Mouse (Mus musculus): ENCODE measurements at regions not wholly inside any gene's neighbourhood (a gene's known extent, or its start where the extent isn't known, plus 50 kb on each side); places are given as distances from the start of the nearest gene placed in this dataset.
A peak's percentile ranks its signal among the peaks of the same experiment; 100 is the strongest.

DNA sequence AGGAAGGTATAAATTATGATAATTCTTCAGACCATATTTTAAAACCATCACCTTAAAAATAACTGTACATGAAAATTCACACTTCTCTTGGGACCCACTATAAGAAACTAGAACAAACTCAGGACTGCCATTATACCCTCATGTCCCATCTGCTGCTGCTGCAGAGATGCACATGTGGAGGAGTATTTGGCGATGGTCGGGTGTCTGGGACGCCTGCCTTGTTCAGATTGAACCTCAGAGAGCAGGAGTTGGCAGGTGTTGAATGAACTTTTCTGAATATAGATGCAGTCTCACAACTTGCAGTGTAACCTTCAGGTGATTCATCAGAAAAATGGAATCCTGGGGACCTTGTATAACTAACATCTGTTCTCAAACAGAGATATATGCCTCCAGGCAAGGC is 1338.0 kb downstream of the Slc22a22 start:
- no peak for DNase-seq

DNA sequence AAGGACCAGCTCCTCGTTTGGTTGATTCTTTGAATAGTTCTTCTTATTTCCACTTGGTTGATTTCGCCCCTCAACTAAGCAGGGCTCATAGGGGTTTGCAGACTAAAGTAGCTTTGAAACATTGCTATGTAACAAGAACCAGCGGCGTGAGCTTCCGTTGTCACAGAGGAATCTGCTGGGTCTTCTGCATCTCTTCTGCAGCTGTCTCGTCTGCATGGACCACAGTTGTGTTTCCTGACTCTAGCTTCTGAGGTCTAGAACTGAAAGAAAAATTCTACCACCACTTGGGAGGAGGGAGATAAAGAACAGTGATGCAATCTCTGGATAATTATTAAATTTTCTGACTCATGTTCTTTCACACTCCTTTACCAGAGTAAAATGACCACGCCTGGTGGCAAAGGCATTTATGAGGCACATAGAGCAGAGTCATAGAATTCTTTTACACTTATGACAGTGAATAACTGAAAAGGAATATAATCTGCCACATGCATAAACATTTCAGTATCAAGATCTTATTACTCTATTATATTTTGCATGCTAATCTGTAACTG is 1340.9 kb downstream of the Slc22a22 start:
- no peak for DNase-seq

DNA sequence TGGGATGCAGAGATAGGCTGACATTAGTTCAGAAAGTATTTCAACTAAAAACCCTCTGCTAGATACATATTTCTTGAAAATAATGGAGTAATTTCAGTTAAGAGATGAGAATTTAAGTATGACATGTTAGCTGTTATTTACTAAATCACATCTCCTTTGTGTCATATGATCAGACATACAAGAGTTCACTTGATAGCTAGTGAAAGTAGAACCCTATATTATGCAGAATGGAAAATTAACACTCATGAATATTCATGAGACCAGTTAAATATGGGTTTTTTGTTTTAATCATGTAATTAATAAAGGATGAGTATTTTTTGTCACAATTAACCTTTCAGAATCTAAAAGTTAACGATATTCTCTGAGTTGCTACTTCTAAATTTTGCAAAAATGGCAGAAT is 1349.4 kb downstream of the Slc22a22 start:
- DNase-seq = no peak

DNA sequence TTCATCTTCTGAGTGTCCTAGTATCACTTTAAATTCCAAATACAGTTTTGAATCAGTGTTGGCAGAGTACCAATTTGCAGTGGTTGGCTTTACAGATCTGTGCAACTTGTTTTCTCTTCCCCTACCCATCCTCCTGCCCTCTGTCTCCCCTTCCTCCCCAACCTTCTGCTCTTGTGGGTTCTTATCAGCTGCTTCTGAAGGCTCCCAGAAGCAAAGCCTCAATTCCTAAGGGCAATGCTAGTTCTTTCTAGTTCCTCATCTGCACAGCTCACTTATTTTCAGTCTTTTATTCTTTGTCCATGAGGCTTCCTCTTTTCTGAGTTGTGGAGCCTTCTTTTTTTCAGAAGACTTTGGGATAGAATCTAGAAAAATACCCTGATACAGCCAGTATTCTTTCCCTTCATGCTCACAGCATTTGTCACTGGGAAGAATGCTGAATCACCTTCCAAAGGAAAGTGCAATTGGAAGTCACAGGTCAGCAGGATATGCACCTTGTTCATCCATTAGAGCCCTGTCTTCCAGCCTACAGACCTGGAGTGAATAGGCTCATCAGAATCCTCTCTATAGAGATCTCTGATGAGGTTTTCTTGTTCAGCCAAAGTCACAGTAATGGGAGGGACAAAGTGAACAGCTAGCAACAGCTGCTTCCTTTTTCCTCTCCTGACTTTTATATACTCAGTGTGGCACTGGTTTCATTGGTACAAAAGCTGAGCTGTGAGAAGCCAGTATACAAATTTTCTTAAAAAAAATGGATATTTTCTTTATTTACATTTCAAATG is 1357.9 kb downstream of the Slc22a22 start:
- no peak for DNase-seq

DNA sequence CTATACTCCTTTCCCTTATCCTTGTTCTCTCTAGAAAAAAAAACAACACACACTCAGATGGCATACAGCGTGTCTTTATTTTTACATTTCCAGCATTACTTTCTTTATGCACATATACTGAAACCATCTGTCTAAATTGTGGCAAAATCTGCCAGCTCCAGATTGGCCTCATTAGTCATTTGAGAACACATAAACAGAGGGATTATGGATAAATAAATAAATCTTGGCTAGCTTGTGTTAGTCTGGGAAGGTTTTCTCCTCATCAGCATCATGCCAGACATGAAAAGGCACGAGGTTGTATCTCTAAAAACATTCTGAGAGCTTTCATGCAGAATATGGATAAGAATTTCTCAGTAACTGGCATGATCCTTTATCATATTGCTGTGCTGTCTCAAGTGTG is 1369.1 kb downstream of the Slc22a22 start:
- no peak for DNase-seq

DNA sequence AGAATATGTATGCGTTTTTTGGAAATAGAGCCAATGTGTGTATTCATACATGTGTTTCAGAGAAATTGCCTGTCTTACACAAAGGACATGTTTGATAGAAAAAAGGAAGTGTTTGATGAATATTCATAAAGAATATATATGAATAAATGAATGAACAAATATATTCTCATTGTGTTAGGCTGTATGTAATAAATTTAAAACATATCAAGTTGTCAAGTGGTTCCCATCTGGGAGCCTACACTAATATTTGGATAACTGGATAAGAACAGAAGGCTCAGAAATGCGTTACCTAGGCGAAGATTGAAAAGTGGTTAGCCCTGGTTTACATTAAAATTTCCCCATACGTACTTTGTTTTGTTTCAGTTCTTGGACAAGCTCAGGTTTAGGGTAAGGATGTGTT is 1369.7 kb downstream of the Slc22a22 start:
- no peak for DNase-seq

DNA sequence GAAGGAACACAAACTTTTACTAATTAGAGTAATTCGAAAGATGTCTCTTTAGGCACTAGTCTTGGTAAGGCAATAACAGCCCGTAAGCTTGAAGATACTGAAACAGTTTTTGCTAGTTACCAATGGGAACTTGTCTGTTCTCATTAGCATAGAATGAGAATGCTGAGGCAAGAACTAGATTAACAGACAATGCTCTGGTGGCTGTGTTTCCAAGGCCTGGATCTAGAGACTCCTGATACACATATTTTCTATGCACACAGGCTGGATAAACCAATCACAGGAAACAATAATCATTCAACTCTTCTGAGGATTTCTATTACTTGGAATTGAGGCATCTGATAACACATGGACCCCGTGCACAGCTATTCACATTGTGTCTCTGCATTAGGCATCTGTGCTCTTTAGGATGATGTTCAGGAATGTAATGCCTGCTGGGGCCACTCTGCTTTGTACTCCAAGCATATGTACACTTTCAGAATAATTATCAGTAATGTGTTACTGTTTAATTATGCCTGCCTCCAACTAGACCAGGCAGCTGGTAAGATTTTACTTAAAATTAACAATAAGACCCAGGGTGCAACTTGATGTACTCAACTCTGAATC is 1377.2 kb downstream of the Slc22a22 start:
- no peak for DNase-seq

DNA sequence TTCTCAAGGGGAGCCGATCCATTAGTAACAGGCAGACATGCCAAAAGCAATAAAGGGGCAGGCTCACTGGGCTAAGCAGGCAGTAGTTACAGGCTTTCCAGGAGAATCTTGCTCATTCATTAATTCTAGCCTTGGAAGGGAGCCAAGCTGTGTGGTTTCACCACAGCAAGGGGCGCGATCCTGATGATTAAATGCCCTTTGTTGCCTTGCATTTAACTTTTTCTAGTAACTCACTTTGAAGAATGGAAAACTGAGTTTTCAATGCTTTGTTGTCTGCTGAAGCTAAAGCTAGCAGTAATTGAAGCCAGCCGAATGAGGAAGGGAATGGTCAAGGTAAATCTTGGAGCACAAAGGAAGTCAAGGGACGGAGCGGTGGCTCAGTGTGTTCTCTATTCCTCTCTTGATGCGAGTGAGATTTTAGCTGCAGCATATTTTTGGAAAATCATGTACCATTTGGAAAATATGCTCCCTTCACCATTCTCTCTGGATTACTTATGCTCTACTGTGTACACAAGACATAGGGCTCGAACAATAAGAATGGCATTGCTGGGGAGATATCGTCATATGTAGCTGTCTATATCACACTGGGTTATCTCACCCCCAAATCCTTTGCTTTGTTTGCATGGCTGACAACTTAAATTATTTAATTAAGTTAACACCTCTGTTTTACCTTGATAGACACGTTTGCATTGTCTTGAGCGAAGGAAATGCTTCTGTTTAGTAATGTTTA is 1399.4 kb downstream of the Slc22a22 start:
- DNase-seq = peak; percentile 6

DNA sequence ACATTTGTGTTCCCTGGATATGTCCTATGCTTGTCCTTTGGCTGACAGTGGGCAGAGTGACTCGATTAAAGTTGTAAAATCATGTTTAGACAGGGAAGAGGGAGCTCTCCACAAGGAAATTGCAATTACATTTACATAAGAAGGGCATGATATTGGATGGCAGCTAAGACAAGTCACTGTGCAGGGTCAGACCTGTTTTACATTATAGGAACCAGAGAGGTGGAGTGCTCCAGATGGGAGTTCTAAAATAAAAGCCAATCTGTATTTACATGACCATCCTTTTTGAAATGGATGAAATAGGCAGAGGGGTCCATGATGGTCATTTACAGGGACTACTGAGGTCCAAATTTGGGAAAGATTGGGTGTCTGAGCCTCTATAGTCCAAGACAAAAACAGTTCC is 1400.3 kb downstream of the Slc22a22 start:
- DNase-seq = no peak

DNA sequence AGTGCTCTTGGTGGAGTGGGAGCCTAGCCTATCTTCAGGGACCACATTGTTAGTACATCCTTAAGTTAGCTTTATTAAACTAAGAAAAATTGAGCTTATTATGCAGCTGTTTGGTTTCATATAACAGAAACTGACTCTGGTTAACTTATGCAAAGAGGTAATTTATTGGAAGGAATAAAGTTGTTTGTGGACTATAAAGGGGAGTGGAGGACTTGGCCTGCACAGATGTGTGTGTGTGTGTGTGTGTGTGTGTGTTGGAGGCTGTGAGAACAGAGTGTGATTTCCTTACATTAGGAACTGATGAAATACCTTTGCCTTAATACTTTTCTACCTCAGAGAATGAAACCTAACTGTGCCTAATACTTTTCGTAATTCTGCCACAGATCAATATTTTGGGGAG is 1400.7 kb downstream of the Slc22a22 start:
- DNase-seq = no peak

DNA sequence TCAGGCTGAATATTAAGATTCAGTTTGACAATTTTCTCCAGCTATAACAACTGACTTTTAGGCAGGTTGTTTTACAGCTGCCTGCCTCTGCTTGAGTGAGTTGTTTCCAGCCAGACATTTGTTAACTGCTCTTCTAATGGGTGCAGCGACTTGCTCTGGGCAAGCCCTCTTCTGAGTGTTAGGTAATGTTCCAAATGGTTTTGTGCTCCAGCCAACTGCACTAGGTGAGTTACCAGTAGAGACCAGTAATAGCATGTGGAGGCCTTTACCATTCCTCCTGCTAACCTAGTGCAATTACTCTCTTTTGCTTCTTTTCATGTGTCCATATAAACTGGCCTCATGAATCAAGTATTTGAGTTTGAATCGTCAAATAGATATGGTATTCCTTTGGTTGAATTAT is 1407.9 kb downstream of the Slc22a22 start:
- no peak for DNase-seq

DNA sequence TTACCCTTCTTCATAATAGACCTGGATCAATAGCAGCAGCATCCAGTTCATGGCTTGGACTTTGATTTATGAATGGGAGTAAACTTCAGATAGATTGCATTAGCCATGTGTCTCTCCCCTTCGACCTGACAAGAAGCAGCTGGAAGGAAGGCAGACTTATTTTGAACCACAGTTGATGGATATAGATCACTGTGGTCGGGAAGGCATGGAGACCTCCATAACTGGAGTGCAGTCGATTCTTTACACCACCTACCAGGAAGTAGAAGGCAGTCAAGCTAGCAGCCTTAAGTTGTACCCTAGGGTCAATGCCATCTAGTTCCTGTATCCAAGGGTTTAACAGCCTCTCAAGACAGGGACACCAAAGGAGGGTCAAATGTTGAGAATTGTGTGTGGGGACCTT is 1410.2 kb downstream of the Slc22a22 start:
- no peak for DNase-seq

DNA sequence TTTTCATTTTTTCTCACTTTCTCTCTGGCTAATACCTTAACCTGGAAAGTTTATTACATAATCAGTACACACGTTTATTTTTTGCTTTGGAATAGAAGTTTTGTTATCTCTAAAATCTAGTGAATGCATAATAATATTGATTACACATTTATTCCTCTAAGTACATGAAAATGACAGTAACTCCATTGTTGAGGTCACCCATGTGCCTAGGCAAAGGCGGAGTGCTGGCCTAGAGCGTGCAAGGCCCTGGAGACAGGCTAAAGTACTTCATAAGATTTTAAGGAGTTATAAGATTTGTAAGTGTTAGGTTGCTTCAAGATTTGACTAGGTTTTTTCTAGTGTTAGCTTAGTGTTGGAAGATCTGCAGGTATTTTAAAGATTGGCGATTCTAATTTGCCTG is 1410.9 kb downstream of the Slc22a22 start:
- DNase-seq = no peak

DNA sequence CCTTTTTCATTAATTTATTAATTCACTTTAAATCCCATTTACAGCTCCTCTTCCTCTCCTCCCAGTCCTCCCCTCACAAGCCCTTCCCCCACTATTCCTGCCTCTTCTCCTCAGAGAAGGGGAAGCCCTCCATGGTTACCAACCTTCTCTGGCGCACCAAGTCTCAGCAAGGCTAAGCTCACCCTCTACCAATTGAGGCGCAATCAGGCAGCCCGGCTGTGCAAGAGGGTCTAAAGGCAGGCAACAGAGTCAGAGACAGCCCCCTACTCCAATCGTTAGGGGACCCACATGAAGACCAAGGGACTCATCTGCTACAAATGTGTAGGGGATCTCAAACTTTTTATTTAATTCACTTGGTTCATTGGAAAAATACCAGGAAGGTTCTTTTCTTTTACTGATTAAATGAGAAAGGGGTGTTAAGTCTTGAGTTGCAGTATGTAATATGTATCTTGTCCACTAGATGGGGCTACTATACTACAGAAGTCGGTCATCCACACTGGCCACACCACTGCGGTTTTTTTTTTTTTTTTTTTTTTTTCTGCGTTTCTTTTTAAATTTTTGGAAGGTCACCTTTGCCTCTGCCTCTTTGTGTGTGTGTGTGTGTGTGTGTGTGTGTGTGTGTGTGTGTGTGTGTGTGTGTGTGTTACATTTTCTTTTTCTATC is 1411.4 kb downstream of the Slc22a22 start:
- no peak for DNase-seq

DNA sequence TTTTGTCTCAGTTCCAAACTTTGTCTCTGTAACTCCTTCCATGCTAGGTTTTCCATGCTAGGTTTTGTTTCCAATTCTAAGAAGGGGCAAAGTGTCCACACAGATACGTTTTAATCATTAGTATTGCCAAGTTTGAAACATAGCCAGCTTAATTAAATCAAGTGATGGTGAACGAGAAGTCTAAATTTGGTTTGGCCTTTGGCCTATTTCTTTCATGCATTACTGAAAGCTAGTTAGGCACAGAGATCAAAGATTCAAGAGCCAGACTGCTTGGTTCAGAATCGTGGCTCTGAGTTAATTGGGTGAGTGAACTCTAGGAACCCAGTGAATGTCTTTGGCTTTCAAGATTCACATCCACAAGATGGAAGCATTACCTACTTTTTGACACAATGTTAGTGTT is 1414.8 kb downstream of the Slc22a22 start:
- no peak for DNase-seq

DNA sequence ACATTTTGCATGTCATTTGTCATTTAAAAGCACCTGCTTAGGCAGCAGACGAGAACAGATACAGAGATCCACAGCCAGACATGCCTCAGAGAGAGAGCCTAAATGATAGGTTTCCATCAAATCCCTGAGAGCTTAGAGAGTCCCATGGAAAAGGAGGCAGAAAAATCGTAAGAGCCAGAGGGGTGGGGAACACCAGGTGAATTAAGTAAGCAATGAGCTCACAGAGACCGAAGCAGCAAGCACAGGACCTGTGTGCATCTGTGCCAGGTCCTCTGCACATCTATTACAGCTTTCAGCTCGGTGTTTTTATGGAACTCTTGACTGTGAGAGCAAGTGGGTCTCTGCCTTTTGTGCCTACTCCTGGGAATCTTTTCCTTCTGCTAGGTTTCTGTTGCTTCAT is 1416.1 kb downstream of the Slc22a22 start:
- no peak for DNase-seq

DNA sequence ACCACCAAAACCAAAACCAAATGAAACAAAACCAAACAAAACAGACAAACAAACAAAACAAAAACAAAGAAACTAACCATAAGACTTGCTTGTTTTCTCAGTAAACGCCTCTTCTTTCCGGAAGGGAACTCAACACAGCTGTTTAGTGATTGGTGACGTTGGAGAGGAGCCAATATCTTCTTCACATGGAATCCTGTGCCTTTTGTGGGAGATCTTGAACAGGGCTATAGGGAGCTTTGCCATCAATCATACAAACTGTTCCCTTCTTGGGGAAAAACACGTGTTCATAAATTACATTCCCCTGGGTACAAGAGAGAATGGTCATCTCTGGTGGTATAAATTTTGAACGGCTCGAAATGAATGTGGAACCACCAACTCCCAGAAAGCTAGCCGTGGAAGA is 1426.7 kb downstream of the Slc22a22 start:
- no peak for DNase-seq

DNA sequence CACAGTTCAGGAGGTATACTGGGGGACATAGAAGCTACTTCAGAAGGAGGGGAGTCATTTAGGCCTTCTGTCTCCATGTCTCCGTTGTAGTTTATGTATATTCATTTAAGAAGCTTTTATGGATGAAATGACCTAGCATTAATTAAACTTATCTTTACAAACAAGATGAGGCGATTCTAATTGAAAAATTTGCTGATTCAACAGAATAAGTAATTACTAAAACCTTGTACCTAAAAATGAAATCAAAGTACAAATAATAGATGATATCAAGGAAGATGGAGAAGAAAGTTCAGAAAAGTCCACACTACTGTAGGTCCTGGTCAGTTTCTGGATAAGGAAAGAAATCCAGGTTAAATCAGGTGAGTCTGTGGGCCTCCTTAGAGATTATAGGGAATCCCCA is 1429.6 kb downstream of the Slc22a22 start:
- no peak for DNase-seq

DNA sequence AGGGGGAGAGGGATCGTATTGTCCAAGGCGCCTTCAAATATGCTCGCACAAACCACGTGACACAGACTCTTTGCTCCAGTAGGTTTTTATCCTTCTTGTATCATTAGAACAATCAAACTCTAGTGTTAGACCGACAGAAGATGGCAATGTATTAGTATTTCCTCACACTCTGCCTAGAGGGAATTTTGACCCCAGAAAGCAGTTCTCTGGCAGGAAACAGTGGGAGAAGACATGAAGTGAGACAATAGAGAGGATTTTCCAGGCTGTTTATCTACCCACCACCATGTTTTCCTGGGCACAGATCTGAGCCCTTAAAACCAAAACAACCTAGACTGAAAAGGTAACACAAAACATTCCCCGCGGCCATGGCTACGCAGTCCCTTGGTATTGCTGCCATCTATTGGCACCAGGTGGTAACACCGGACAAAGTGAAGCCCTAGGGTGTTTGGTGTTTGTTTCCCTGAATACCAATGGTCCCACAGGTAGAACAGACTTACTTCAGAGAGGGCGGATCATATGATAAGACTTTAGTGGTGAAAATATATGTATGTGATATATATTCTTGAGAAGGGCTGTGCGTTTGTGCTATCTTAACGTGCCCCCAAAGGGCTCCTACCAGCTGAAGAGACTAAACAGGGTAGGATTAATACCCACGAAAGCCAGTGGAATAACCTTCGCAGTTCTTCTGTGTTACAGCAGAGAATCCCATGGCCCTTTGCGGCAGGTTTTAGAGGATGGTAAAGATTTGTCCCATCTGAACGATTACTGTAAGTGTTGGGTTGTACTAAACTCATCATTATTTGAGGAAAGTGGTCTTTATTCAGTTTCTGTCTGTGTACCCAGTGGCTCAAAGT is 1430.5 kb downstream of the Slc22a22 start:
- DNase-seq = peak; percentile 31

DNA sequence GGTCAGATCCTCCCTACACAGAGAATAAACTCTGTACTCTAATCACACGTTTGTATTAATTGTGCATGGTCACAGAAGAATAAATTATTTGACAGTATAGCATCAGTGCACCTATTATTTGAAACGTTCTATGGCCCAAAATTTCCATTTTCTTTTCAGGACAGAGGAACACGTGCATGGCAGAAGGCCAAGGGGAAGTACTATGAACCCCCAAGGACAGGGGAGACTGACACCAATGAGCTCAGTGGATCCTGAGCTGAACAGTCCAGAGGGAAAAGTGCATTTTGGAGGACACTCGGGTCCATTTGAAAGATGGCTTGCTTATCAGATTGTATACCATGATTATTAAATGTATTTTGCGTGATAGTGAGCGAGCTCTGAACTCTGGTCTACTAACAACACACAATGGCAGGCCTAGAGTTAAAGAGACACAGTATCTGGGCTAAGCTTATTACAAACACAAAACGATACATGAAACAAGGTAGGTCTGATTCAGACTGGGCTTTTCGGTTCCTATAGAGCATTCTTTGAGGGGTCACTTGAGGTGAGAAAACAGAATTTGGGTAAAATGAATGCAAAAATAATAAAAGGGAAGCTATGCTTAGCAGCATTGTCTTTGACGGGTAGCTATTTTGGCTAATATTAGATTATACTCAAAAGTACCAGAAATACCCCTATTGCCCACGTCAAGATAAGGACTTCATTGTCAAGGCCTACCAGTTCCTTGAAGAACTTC is 1431.7 kb downstream of the Slc22a22 start:
- DNase-seq = no peak

DNA sequence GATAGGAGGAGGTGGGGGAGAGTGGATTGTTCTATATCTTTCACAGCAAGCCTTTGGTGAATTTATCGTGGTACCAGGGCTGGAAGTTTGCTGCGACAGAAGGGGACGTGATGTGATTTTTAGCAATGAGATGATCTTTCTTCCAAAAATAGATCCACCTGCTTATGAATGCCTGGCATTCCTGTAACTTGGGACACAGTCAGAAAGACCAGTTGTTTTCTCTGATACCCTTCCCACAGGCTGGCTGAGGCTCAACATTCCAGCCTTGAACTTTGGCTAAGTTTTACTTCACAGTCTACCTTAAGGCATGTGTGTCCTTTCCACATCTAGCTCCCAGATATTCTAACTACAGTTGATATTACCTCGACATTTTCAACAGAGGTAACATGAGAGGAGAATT is 1434.1 kb downstream of the Slc22a22 start:
- DNase-seq = no peak
